Mouse (Mus musculus) spleen, adult 2 months (tissue): ENCODE data around the gene Sec16a.

Experiments used
- CTCF ChIP-seq: fragments of 200-500 bp; IDR thresholded peaks from 2 replicates; pipeline ENCODE4 v1.5.1; 2011; ENCODE audit warnings: mild to moderate bottlenecking, inconsistent platforms; ENCODE audit not compliant: insufficient read depth, insufficient read length, insufficient replicate concordance; ENCODE audit errors: extremely low read depth
- POLR2A ChIP-seq: fragments of 200-500 bp; IDR thresholded peaks from 2 replicates; pipeline ENCODE4 v1.6.1; 2011; ENCODE audit warnings: low read depth, low read length, inconsistent platforms

GRCm38 (mm10) chr2:26441261-26441660 lies 3.8 kb downstream of the Sec16a start:
- TF ChIP-seq POLR2A (no peak), CTCF (no peak)
